Mouse (Mus musculus) CH12.LX (cell line): ENCODE results near the gene Arvcf. TPM values are rescaled to one million over a fixed set of nuclear protein-coding genes. Genes with fewer than 3 reads are reported as not detected.

Experiments
- DNase-seq: peaks from one replicate; pipeline ENCODE4 v3.0.0-alpha.2; 2013; ENCODE audit errors: extremely low read depth
- H3K27ac ChIP-seq: 2 replicates; pipeline ENCODE4 v1.5.1; 2012; ENCODE audit warnings: low read depth, mild to moderate bottlenecking, control low read depth, moderate library complexity; ENCODE audit not compliant: insufficient read depth
- H3K27me3 ChIP-seq: replicated peaks from 2 replicates; pipeline ENCODE3; 2012; ENCODE audit warnings: inconsistent platforms
- H3K36me3 ChIP-seq, 2 experiments: replicated peaks in 1 of 2; 2 replicates each; pipeline versions ENCODE3 to v1.6.1; 2012; ENCODE audit warnings: inconsistent platforms in 1 of 2, low read length in 1 of 2, mild to moderate bottlenecking in 1 of 2, mixed read lengths in 1 of 2, moderate library complexity in 1 of 2; ENCODE audit not compliant: control insufficient read depth in 1 of 2, insufficient read depth in 1 of 2
- H3K4me1 ChIP-seq, 2 experiments: 2 replicates each; pipeline ENCODE4 v1.6.1; 2012; ENCODE audit warnings: inconsistent platforms in 1 of 2, moderate library complexity in 1 of 2; ENCODE audit not compliant: insufficient read depth in 2 of 2, control insufficient read depth in 1 of 2
- H3K4me2 ChIP-seq: 2 replicates; pipeline ENCODE4 v1.6.1; 2012; ENCODE audit warnings: low read depth, mild to moderate bottlenecking, control low read depth; ENCODE audit not compliant: poor library complexity, insufficient read depth, severe bottlenecking
- H3K4me3 ChIP-seq, 3 experiments: fragments of 150-350 bp in 1 of 3; sonication (generic) in 1 of 3; replicated peaks in 1 of 3; 2 replicates each; pipeline versions ENCODE3 to v1.5.1; 2011 to 2012; ENCODE audit warnings: low read depth in 2 of 3, low read length in 2 of 3, mild to moderate bottlenecking in 2 of 3, moderate library complexity in 2 of 3, control low read depth in 1 of 3, improper control_type of control experiment in 1 of 3, inconsistent platforms in 1 of 3, mixed read lengths in 1 of 3; ENCODE audit not compliant: poor library complexity in 1 of 3
- H3K79me2 ChIP-seq: replicated peaks from 2 replicates; pipeline ENCODE4 v1.6.1; 2012; ENCODE audit warnings: mild to moderate bottlenecking, moderate library complexity; ENCODE audit not compliant: control insufficient read depth, poor library complexity, insufficient read depth, severe bottlenecking; ENCODE audit errors: extremely low read depth
- H3K9ac ChIP-seq: 2 replicates; pipeline ENCODE4 v1.6.1; 2012; ENCODE audit warnings: low read depth, mild to moderate bottlenecking, control low read depth, moderate library complexity; ENCODE audit not compliant: insufficient read depth
- H3K9me3 ChIP-seq: replicated peaks from 2 replicates; pipeline ENCODE3; 2012; ENCODE audit warnings: low read length, inconsistent platforms, mixed read lengths
- BHLHE40 ChIP-seq: IDR thresholded peaks from 2 replicates; pipeline ENCODE4 v1.6.1; 2011; ENCODE audit warnings: mild to moderate bottlenecking, low read depth, low read length, improper control_type of control experiment
- CTCF ChIP-seq, 2 experiments: IDR thresholded peaks in 1 of 2; conservative IDR thresholded peaks in 1 of 2; 2 replicates each; pipeline ENCODE4 v1.5.1; 2011 to 2012; ENCODE audit warnings: low read depth in 2 of 2, low read length in 2 of 2, improper control_type of control experiment in 1 of 2, inconsistent platforms in 1 of 2, mild to moderate bottlenecking in 1 of 2, moderate library complexity in 1 of 2
- EP300 ChIP-seq: IDR thresholded peaks from 2 replicates; pipeline ENCODE4 v1.6.1; 2011; ENCODE audit warnings: low read length, improper control_type of control experiment
- IRF4 ChIP-seq: IDR thresholded peaks from 2 replicates; pipeline ENCODE4 v1.6.1; 2014; ENCODE audit warnings: low read depth, mild to moderate bottlenecking, inconsistent platforms, low read length, improper control_type of control experiment
- JUND ChIP-seq: conservative IDR thresholded peaks from 2 replicates; pipeline ENCODE4 v1.6.1; 2011; ENCODE audit warnings: low read depth, low read length, improper control_type of control experiment
- MAX ChIP-seq: IDR thresholded peaks from 2 replicates; pipeline ENCODE4 v1.6.1; 2011; ENCODE audit warnings: low read length, improper control_type of control experiment
- MAZ ChIP-seq: IDR thresholded peaks from 2 replicates; pipeline ENCODE4 v1.6.1; 2012; ENCODE audit warnings: low read depth, mild to moderate bottlenecking, inconsistent platforms, low read length, improper control_type of control experiment, moderate library complexity
- MEF2A ChIP-seq: IDR thresholded peaks from 2 replicates; pipeline ENCODE4 v1.6.1; 2014; ENCODE audit warnings: low read depth, mild to moderate bottlenecking, inconsistent platforms, low read length, improper control_type of control experiment, borderline replicate concordance
- NELFE ChIP-seq: IDR thresholded peaks from 2 replicates; pipeline ENCODE4 v1.6.1; 2011; ENCODE audit warnings: low read depth, low read length, improper control_type of control experiment
- PAX5 ChIP-seq: IDR thresholded peaks from 2 replicates; pipeline ENCODE4 v1.6.1; 2012; ENCODE audit warnings: low read length, inconsistent platforms, mixed read lengths
- POLR2A ChIP-seq: IDR thresholded peaks from 2 replicates; pipeline ENCODE4 v1.6.1; 2011; ENCODE audit warnings: low read depth, mild to moderate bottlenecking, improper control_type of control experiment, low read length
- POLR2AphosphoS2 ChIP-seq: IDR thresholded peaks from 2 replicates; pipeline ENCODE4 v1.6.1; 2011; ENCODE audit warnings: low read depth, low read length, improper control_type of control experiment
- RAD21 ChIP-seq: IDR thresholded peaks from 2 replicates; pipeline ENCODE4 v1.6.1; 2011; ENCODE audit warnings: low read depth, mild to moderate bottlenecking, low read length, improper control_type of control experiment, moderate library complexity
- RCOR1 ChIP-seq: conservative IDR thresholded peaks from 2 replicates; pipeline ENCODE4 v1.6.1; 2012; ENCODE audit warnings: low read depth, mild to moderate bottlenecking, inconsistent platforms, low read length, improper control_type of control experiment
- SIN3A ChIP-seq: IDR thresholded peaks from 2 replicates; pipeline ENCODE4 v1.6.1; 2012; ENCODE audit warnings: low read length, improper control_type of control experiment, inconsistent platforms
- USF2 ChIP-seq: conservative IDR thresholded peaks from 2 replicates; pipeline ENCODE4 v1.6.1; 2011; ENCODE audit warnings: low read depth, low read length, improper control_type of control experiment
- ZC3H11A ChIP-seq: IDR thresholded peaks from 2 replicates; pipeline ENCODE4 v1.6.1; 2012; ENCODE audit warnings: low read depth, mild to moderate bottlenecking, inconsistent platforms, low read length, improper control_type of control experiment
- ZKSCAN1 ChIP-seq: IDR thresholded peaks from 2 replicates; pipeline ENCODE4 v1.6.1; 2012; ENCODE audit warnings: low read depth, inconsistent platforms, low read length, improper control_type of control experiment, borderline replicate concordance
- ZMIZ1 ChIP-seq: IDR thresholded peaks from 2 replicates; pipeline ENCODE4 v1.6.1; 2012; ENCODE audit warnings: low read depth, mild to moderate bottlenecking, inconsistent platforms, low read length, improper control_type of control experiment
- ZNF384 ChIP-seq: IDR thresholded peaks from 2 replicates; pipeline ENCODE4 v1.6.1; 2012; ENCODE audit warnings: low read depth, low read length, improper control_type of control experiment, inconsistent platforms
- dilution Hi-C: fragments of 300-500 bp; cut with MboI; formaldehyde crosslinking; loops from 2 replicates; pipeline ENCODE4 v1.14.3; 2020; ENCODE audit warnings: low sequenced_read_pairs; ENCODE audit not compliant: extremely low pct_unique_long_range_greater_than_20kb, extremely low pct_ligation_motif_present
- in situ Hi-C: fragments of 300-500 bp; cut with MboI; formaldehyde crosslinking; loops from 3 replicates; pipeline ENCODE4 v1.14.3; 2019; ENCODE audit warnings: low sequenced_read_pairs, low pct_ligation_motif_present, low pct_unique_long_range_greater_than_20kb, mixed read lengths
- polyA plus RNA-seq: library from polyadenylated mRNA; unstranded; fragments of >175 nt; gene quantifications from 2 replicates; pipeline ENCODE4 v1.2.1, GENCODE M21; 2012; ENCODE audit warnings: low read depth; ENCODE audit not compliant: insufficient read length
- total RNA-seq, 2 experiments: library from RNA; depleted of rRNA; stranded (reverse); fragments of 300-350 nt in 1 of 2; fragments of >200 nt in 1 of 2; gene quantifications; 2 replicates each; pipeline ENCODE4 v1.2.3; 2012 to 2014

Gene Arvcf
- total and polyA plus RNA-seq, 3 experiments, result 1.1 to 7.5 (median 3.9) TPM

DNA sequence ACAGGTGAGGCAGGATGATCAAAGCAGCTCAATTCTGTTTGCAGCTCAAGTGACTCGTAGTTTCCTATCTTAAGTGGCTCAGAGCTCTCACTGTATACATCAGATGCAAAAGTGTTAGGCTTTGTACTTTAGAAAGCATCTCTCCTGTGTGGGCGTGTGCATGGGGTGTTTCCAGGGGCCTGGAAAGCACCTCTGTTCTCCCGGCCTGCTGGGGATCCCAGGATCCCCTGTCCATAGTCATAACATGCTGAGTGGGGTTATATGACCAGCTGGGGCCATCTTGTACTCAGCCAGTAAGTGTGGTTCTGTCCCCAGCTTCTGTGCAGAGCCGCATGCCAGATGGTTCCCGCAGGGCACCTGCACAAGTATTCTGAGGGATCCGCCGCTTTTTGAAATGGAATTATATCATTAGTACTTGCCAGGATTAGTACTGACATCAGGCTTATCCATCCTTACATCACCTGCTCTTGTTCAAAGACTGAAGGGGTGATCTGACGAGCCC, 104.4 kb downstream of the Arvcf start:
- in situ Hi-C loops, result no loop called here
- H3K27me3 ChIP-seq, result no peaks in the 10 kb centered on the region
- no peak for TF ChIP-seq MAX
- TF ChIP-seq CTCF (conservative IDR thresholded peaks at IDR 0.05 in 1 of 2, IDR thresholded peaks at IDR 0.05 in 1 of 2; ENCODE audit: low read depth in 2 of 2, low read length in 2 of 2), result no peak
- no peak for TF ChIP-seq MAZ
- TF ChIP-seq ZC3H11A, result no peak
- TF ChIP-seq NELFE, result no peak
- TF ChIP-seq ZMIZ1, result no peak
- TF ChIP-seq ZKSCAN1, result no peak
- TF ChIP-seq POLR2AphosphoS2, result no peak
- no peak for TF ChIP-seq ZNF384
- no peak for TF ChIP-seq BHLHE40
- TF ChIP-seq RCOR1, result no peak
- TF ChIP-seq IRF4, result no peak
- TF ChIP-seq JUND, result no peak
- TF ChIP-seq RAD21, result no peak
- TF ChIP-seq MEF2A, result no peak
- no peak for TF ChIP-seq PAX5
- no peak for TF ChIP-seq SIN3A
- no peak for TF ChIP-seq EP300
- H3K4me3 ChIP-seq, result no peak overlapping the region
- H3K4me2 ChIP-seq, result no peak overlapping the region
- peaks cover 1 to 4% of the 10 kb centered on the region in 2 experiments for H3K4me1 ChIP-seq
- peaks cover 27 to 96% of the 10 kb centered on the region in 2 experiments for H3K36me3 ChIP-seq
- no peaks in the 10 kb centered on the region for H3K9me3 ChIP-seq
- dilution Hi-C loops, result no loop called here
- no peak overlapping the region for H3K9ac ChIP-seq
- H3K79me2 ChIP-seq, result no peaks in the 10 kb centered on the region
- H3K27ac ChIP-seq, result no peak overlapping the region
- DNase-seq, result no peak

DNA sequence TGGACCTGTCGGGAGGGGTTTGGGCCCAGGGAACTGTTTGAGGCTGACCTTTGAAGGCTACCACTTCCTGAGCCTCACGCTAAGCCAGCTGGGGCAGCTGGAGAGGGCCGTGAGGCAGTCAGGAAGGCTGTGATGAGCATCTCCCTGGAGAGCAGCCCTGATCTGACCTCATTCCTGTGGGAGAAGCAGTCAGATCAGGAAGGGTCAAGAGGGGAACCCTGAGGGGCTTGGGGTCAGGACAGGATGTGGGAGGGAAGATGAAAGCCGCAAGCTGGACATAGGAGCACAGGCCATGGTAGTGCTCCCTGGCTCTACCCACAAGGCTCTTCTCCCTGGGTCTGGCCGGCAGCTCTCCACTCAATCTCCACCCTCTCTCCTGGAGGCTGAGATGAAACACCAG, 105.9 kb downstream of the Arvcf start:
- no peaks in the 10 kb centered on the region for H3K27me3 ChIP-seq
- dilution Hi-C loops (no loop called here), in situ Hi-C loops (no loop called here)
- TF ChIP-seq IRF4 (no peak), POLR2A (no peak), USF2 (no peak)
- no peak overlapping the region for H3K27ac ChIP-seq
- no peak overlapping the region for H3K9ac ChIP-seq
- DNase-seq, result no peak
- H3K36me3 ChIP-seq, result peaks cover 35 to 96% of the 10 kb centered on the region in 2 experiments
- no peaks in the 10 kb centered on the region for H3K79me2 ChIP-seq
- H3K4me2 ChIP-seq, result no peak overlapping the region
- no peaks in the 10 kb centered on the region for H3K9me3 ChIP-seq
- peaks cover 0 to 9% of the 10 kb centered on the region in 2 experiments; a peak in 2 of 4 replicates for H3K4me1 ChIP-seq
- H3K4me3 ChIP-seq, result no peak overlapping the region
